Mouse (Mus musculus): ENCODE measurements around the gene Wnt7b. TPM values are rescaled to one million over a fixed set of nuclear protein-coding genes. Genes with fewer than 3 reads are reported as not detected.

Wnt7b gene
- polyA plus RNA-seq, 1 experiment from 2014 or later: 0.66 TPM

- H3K4me3 ChIP-seq (ENCODE audit: low read length): no peak overlapping the region
- no peaks in the 10 kb centered on the region for H3K27me3 ChIP-seq (replicated peaks; ENCODE audit: control insufficient read depth, insufficient read depth, low read length)
- H3K27ac ChIP-seq (ENCODE audit: low read length): no peak overlapping the region
- no peak for ATAC-seq
- H3K36me3 ChIP-seq (ENCODE audit: control insufficient read depth, insufficient read depth, low read length): no peaks in the 10 kb centered on the region
- H3K9me3 ChIP-seq (ENCODE audit: control insufficient read depth, low read length): no peaks in the 10 kb centered on the region
- H3K4me2 ChIP-seq (ENCODE audit: low read depth, low read length): no peak overlapping the region
- no peak overlapping the region for H3K9ac ChIP-seq (ENCODE audit: low read depth, low read length)
- H3K4me1 ChIP-seq (ENCODE audit: control insufficient read depth, insufficient read depth, low read length): 0 out of 2 replicates have a peak, but pooled peaks cover 4% of the 10 kb centered on the region
- WGBS: 91% methylated on average over 5 of the region's 5 CpGs
These were observed 17.3 kb downstream of the Wnt7b start for GRCm38 (mm10) chr15:85564966-85565365.

DNA sequence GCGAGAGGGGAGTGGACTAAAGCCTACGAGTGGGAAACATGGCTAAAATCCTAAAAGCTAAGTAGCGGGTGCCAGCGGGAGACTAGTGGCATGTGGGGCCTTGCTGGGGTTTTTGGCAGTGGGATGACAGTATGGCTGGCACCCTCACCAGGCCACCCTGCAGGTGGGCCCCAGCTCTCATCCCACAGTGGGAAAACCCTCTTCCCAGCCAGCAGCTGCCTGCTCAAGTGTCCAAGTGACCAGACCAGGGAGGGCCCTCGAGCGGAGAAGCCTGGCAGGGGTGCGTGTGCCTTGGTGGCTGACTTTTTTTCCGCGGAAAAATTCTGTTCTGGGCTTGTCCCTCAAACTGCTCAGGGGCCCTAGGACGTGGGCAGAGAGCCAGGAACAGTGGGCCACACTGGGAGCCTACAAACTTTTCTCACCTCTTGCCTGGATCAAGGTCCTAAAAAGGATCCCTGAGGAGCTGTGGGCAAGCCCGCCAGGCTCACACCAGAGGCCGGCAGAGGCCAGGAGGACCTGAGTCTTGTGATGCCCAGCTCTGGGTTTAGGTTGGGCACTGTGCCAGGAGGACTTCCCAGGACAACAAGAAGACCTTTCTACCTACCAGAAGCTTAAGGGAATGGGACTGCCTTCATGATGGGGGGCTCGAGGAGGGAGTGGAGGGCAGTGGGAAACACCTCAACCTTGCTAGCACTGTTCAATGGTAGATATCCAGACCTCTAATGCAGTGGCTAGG lies 18.1 kb downstream of the Wnt7b start:
- no peak overlapping the region for H3K27ac ChIP-seq (ENCODE audit: low read length)
- H3K27me3 ChIP-seq (replicated peaks; ENCODE audit: control insufficient read depth, insufficient read depth, low read length): no peaks in the 10 kb centered on the region
- H3K9ac ChIP-seq (ENCODE audit: low read depth, low read length): no peak overlapping the region
- H3K36me3 ChIP-seq (ENCODE audit: control insufficient read depth, insufficient read depth, low read length): no peaks in the 10 kb centered on the region
- no peak for ATAC-seq
- H3K4me2 ChIP-seq (ENCODE audit: low read depth, low read length): no peak overlapping the region
- H3K4me1 ChIP-seq (ENCODE audit: control insufficient read depth, insufficient read depth, low read length): 0 out of 2 replicates have a peak, but pooled peaks cover 4% of the 10 kb centered on the region
- H3K9me3 ChIP-seq (ENCODE audit: control insufficient read depth, low read length): no peaks in the 10 kb centered on the region
- H3K4me3 ChIP-seq (ENCODE audit: low read length): no peak overlapping the region
- WGBS: 79% methylated on average over 13 of the region's 13 CpGs

DNA sequence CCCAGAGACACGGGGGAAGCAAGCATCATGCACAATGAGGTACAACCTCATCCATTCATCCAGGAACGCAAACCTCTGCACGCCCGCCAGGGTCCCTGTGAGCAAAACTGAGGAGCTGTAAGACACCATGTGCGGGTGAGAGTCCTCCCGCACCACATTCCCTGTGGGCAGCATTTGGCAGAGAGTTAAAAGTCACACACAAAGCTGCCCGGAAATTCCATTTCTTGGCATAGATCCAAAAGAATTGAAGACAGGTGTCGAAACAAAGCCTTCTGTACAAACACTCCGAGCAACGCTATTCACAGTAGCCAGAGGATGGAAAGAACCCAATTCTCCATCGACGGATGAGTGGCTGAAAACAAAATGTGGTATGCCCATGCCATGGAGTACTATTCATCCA lies 20.3 kb downstream of the Wnt7b start:
- H3K36me3 ChIP-seq (ENCODE audit: control insufficient read depth, insufficient read depth, low read length): no peaks in the 10 kb centered on the region
- WGBS: 88% methylated on average over 12 of the region's 12 CpGs
- H3K9ac ChIP-seq (ENCODE audit: low read depth, low read length): no peak overlapping the region
- H3K27ac ChIP-seq (ENCODE audit: low read length): no peak overlapping the region
- no peak for ATAC-seq
- H3K9me3 ChIP-seq (ENCODE audit: control insufficient read depth, low read length): no peaks in the 10 kb centered on the region
- H3K4me3 ChIP-seq (ENCODE audit: low read length): no peak overlapping the region
- no peaks in the 10 kb centered on the region for H3K27me3 ChIP-seq (replicated peaks; ENCODE audit: control insufficient read depth, insufficient read depth, low read length)
- 0 out of 2 replicates have a peak, but pooled peaks cover 3% of the 10 kb centered on the region for H3K4me1 ChIP-seq (ENCODE audit: control insufficient read depth, insufficient read depth, low read length)
- no peak overlapping the region for H3K4me2 ChIP-seq (ENCODE audit: low read depth, low read length)

GRCm38 (mm10) chr15:85560830-85561229 lies 21.4 kb downstream of the Wnt7b start:
- ATAC-seq: no peak
- no peak overlapping the region for H3K27ac ChIP-seq (ENCODE audit: low read length)
- WGBS: 65% methylated on average over 11 of the region's 11 CpGs

DNA sequence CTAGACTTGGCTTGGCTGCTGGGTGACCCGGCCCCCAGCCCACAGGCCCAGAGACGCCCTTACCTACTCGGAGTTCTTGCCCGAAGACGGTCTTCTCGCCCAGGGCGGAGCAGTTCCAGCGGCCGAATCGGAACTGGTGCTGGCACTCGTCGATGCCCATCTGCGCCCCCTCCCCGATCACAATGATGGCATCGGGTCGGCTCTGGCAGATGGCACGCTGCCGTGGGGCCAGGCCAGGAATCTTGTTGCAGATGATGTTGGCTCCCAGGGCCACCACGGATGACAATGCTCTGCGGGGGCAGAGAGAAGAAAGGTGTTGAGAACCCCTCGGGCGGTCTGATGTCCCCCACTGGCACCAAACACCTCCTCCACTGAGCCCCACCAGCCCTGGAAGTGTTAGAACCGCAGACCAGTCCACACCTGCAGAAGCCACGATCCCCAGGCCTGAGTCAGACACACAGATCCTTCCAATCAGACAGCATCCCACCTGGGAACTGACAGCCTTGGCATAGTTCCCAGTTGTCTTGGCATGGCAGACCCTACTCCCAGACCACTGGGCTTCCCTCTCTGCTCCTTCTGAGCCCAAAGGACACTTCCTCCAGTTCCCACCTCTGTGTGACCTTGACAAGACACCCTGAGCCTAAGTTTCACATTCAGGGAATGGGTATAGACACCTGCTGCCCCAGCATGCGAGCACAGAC lies 23.3 kb downstream of the Wnt7b start:
- no peak overlapping the region for H3K27ac ChIP-seq (ENCODE audit: low read length)
- H3K27me3 ChIP-seq (replicated peaks; ENCODE audit: control insufficient read depth, insufficient read depth, low read length): no peaks in the 10 kb centered on the region
- ATAC-seq: no peak
- H3K4me1 ChIP-seq (ENCODE audit: control insufficient read depth, insufficient read depth, low read length): no peaks in the 10 kb centered on the region
- no peaks in the 10 kb centered on the region for H3K9me3 ChIP-seq (ENCODE audit: control insufficient read depth, low read length)
- no peak overlapping the region for H3K9ac ChIP-seq (ENCODE audit: low read depth, low read length)
- H3K4me3 ChIP-seq (ENCODE audit: low read length): no peak overlapping the region
- 89% methylated on average over 25 of the region's 25 CpGs for WGBS
- H3K4me2 ChIP-seq (ENCODE audit: low read depth, low read length): no peak overlapping the region
- H3K36me3 ChIP-seq (ENCODE audit: control insufficient read depth, insufficient read depth, low read length): no peaks in the 10 kb centered on the region

More at GRCm38 (mm10) chr15:85560830-85561229, 21.4 kb downstream of the Wnt7b start:
- H3K9ac ChIP-seq (ENCODE audit: low read depth, low read length): no peak overlapping the region
- H3K36me3 ChIP-seq (ENCODE audit: control insufficient read depth, insufficient read depth, low read length): no peaks in the 10 kb centered on the region
- no peaks in the 10 kb centered on the region for H3K9me3 ChIP-seq (ENCODE audit: control insufficient read depth, low read length)
- H3K27me3 ChIP-seq (replicated peaks; ENCODE audit: control insufficient read depth, insufficient read depth, low read length): no peaks in the 10 kb centered on the region
- no peak overlapping the region for H3K4me2 ChIP-seq (ENCODE audit: low read depth, low read length)
- no peak overlapping the region for H3K4me3 ChIP-seq (ENCODE audit: low read length)
- no peaks in the 10 kb centered on the region for H3K4me1 ChIP-seq (ENCODE audit: control insufficient read depth, insufficient read depth, low read length)

GRCm38 (mm10) chr15:85555799-85556198 lies 26.5 kb downstream of the Wnt7b start:
- Histone ChIP-seq H3K4me1 (ENCODE audit: control insufficient read depth, insufficient read depth, low read length) (no peaks in the 10 kb centered on the region), H3K27ac (ENCODE audit: low read length) (no peak overlapping the region), H3K27me3 (replicated peaks; ENCODE audit: control insufficient read depth, insufficient read depth, low read length) (no peaks in the 10 kb centered on the region), H3K4me3 (ENCODE audit: low read length) (no peak overlapping the region), H3K36me3 (ENCODE audit: control insufficient read depth, insufficient read depth, low read length) (no peaks in the 10 kb centered on the region), H3K4me2 (ENCODE audit: low read depth, low read length) (no peak overlapping the region), H3K9ac (ENCODE audit: low read depth, low read length) (no peak overlapping the region), H3K9me3 (ENCODE audit: control insufficient read depth, low read length) (no peaks in the 10 kb centered on the region)
- ATAC-seq: no peak
- WGBS: 72% methylated on average over 10 of the region's 10 CpGs

DNA sequence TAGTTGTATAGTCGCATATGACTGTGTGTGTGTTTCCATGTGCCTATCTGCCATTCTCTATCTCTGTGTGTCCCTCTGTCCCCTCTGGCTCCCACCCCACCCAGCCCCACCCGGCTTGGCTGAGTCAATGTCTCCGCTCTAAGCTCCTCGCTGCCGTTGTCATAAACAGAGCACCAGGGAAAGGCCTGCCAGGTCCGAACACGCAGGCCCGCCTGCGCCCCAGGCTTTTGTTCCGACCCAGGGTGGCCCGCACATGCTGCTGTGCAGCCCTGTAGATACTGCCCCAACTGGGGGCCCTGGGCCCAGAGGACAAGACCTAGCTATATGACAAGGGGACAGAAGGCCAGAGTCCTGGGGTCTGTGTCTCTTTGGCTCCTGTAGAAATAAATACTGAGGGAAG lies 28.9 kb downstream of the Wnt7b start:
- WGBS: 75% methylated on average over 11 of the region's 11 CpGs
- no peak overlapping the region for H3K27ac ChIP-seq (ENCODE audit: low read length)
- ATAC-seq: no peak
- no peaks in the 10 kb centered on the region for H3K36me3 ChIP-seq (ENCODE audit: control insufficient read depth, insufficient read depth, low read length)
- no peaks in the 10 kb centered on the region for H3K4me1 ChIP-seq (ENCODE audit: control insufficient read depth, insufficient read depth, low read length)
- H3K9me3 ChIP-seq (ENCODE audit: control insufficient read depth, low read length): no peaks in the 10 kb centered on the region
- no peak overlapping the region for H3K4me2 ChIP-seq (ENCODE audit: low read depth, low read length)
- no peak overlapping the region for H3K4me3 ChIP-seq (ENCODE audit: low read length)
- H3K27me3 ChIP-seq (replicated peaks; ENCODE audit: control insufficient read depth, insufficient read depth, low read length): no peaks in the 10 kb centered on the region
- H3K9ac ChIP-seq (ENCODE audit: low read depth, low read length): no peak overlapping the region

DNA sequence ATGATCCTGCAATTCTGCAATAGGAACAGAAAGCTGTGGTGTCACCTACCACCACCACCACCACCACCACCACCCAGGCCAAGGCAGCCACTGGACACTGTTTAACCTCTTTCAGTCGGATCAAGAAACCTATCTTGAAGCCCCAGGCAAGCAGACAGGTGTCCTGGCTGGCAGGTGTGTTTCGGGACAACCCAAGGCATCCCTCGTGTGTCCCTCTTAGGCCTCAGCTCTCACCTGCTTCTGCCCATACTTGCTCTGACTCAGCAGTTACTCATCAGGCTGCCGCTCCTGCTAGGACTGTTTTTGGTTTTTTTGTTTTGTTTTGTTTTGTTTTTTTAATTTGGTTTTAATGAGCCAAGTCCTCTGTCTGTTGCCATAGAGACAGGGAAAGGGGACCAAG lies 35.8 kb downstream of the Wnt7b start:
- no peak overlapping the region for H3K4me3 ChIP-seq (ENCODE audit: low read length)
- no peaks in the 10 kb centered on the region for H3K27me3 ChIP-seq (replicated peaks; ENCODE audit: control insufficient read depth, insufficient read depth, low read length)
- 80% methylated on average over 4 of the region's 4 CpGs for WGBS
- H3K4me1 ChIP-seq (ENCODE audit: control insufficient read depth, insufficient read depth, low read length): no peaks in the 10 kb centered on the region
- H3K4me2 ChIP-seq (ENCODE audit: low read depth, low read length): no peak overlapping the region
- H3K9me3 ChIP-seq (ENCODE audit: control insufficient read depth, low read length): no peaks in the 10 kb centered on the region
- ATAC-seq: no peak
- no peaks in the 10 kb centered on the region for H3K36me3 ChIP-seq (ENCODE audit: control insufficient read depth, insufficient read depth, low read length)
- no peak overlapping the region for H3K9ac ChIP-seq (ENCODE audit: low read depth, low read length)
- H3K27ac ChIP-seq (ENCODE audit: low read length): no peak overlapping the region

DNA sequence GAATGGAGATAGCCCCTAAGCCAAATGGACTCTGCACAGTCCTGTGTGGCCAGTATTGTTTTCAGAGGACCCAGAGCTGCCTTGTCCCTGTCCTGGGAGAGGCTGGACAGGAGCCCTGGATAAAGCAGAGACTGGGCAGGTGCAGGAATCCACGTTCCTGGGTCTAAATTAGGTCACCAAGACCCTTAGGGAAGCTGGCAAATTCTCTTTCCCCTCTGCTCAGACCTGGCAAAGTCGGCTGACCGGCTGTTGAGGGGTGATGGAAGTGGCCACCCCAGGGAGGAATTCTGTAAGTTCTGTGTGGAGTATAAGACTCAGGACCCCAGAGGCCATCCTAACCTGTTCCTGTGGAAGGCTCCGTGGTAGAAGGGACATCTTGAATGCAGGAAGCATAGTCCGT lies 36.9 kb downstream of the Wnt7b start:
- Histone ChIP-seq H3K27me3 (replicated peaks; ENCODE audit: control insufficient read depth, insufficient read depth, low read length) (no peaks in the 10 kb centered on the region), H3K4me1 (ENCODE audit: control insufficient read depth, insufficient read depth, low read length) (no peaks in the 10 kb centered on the region), H3K9me3 (ENCODE audit: control insufficient read depth, low read length) (no peaks in the 10 kb centered on the region), H3K4me2 (ENCODE audit: low read depth, low read length) (no peak overlapping the region), H3K36me3 (ENCODE audit: control insufficient read depth, insufficient read depth, low read length) (no peaks in the 10 kb centered on the region), H3K4me3 (ENCODE audit: low read length) (no peak overlapping the region), H3K27ac (ENCODE audit: low read length) (no peak overlapping the region), H3K9ac (ENCODE audit: low read depth, low read length) (no peak overlapping the region)
- WGBS: 70% methylated on average over 5 of the region's 5 CpGs
- ATAC-seq: no peak

All from intestine, embryonic 16.5 days (tissue).